Mouse (Mus musculus): Measurements from ENCODE around the gene Mrc1.

Gene Mrc1

GRCm38 (mm10) chr2:14244157-14244556, 15.0 kb downstream of the Mrc1 start:
- no peak for DNase-seq (ENCODE audit: low spot score in 2 of 2)

GRCm38 (mm10) chr2:14244668-14245067, 15.5 kb downstream of the Mrc1 start:
- no peak for DNase-seq (ENCODE audit: low spot score in 2 of 2)

- peak in 1 of 2 experiments; percentile 16 for DNase-seq (ENCODE audit: low spot score in 2 of 2)
Measured at GRCm38 (mm10) chr2:14249839-14250564, 20.8 kb downstream of the Mrc1 start.

GRCm38 (mm10) chr2:14251938-14252337, 22.7 kb downstream of the Mrc1 start:
- DNase-seq (ENCODE audit: low spot score in 2 of 2): no peak

- DNase-seq (ENCODE audit: low spot score in 2 of 2): no peak
Measured at GRCm38 (mm10) chr2:14258345-14258850, 29.2 kb downstream of the Mrc1 start.

GRCm38 (mm10) chr2:14262090-14262489, 32.9 kb downstream of the Mrc1 start:
- no peak for DNase-seq (ENCODE audit: low spot score in 2 of 2)

GRCm38 (mm10) chr2:14269160-14269559, 40.0 kb downstream of the Mrc1 start:
- DNase-seq (ENCODE audit: low spot score in 2 of 2): peak; percentile 21 to 50

GRCm38 (mm10) chr2:14272088-14272487, 42.9 kb downstream of the Mrc1 start:
- DNase-seq (ENCODE audit: low spot score in 2 of 2): no peak

- DNase-seq (ENCODE audit: low spot score in 2 of 2): no peak
Measured at GRCm38 (mm10) chr2:14275796-14276195, 46.6 kb downstream of the Mrc1 start.

- no peak for DNase-seq (ENCODE audit: low spot score in 2 of 2)
Measured at GRCm38 (mm10) chr2:14279256-14279655, 50.1 kb downstream of the Mrc1 start.

- DNase-seq (ENCODE audit: low spot score in 2 of 2): no peak
Measured at GRCm38 (mm10) chr2:14279795-14280194, 50.6 kb downstream of the Mrc1 start.

- peak; percentile 49 to 86 for DNase-seq (ENCODE audit: low spot score in 2 of 2)
Measured at GRCm38 (mm10) chr2:14295334-14295733, 66.1 kb downstream of the Mrc1 start.

GRCm38 (mm10) chr2:14312505-14313380, 83.6 kb downstream of the Mrc1 start:
- DNase-seq (ENCODE audit: low spot score in 2 of 2): no peak

GRCm38 (mm10) chr2:14315113-14315512, 85.9 kb downstream of the Mrc1 start:
- DNase-seq (ENCODE audit: low spot score in 2 of 2): no peak

- peak; percentile 62 to 78 for DNase-seq (ENCODE audit: low spot score in 2 of 2)
Measured at GRCm38 (mm10) chr2:14341652-14342308, 112.6 kb downstream of the Mrc1 start.

- peak in 1 of 2 experiments; percentile 11 for DNase-seq (ENCODE audit: low spot score in 2 of 2)
Measured at GRCm38 (mm10) chr2:14342309-14342839, 113.2 kb downstream of the Mrc1 start.
